Mouse (Mus musculus) neural tube, embryonic 13.5 days (tissue): Measurements from ENCODE around the gene Pou2f3. TPM values are rescaled to one million over a fixed set of nuclear protein-coding genes. Genes with fewer than 3 reads are reported as not detected.

ENCODE experiments used
- ATAC-seq: fragments of 200-750 bp; cut with Nextera tagmentation; 2 replicates; pipeline ENCODE4 v1.8.0; 2017; ENCODE audit warnings: low read depth, mild to moderate bottlenecking, moderate TSS enrichment, moderate library complexity
- H3K27ac ChIP-seq: fragments of 300-500 bp; sonication (generic); replicated peaks from 2 replicates; pipeline ENCODE4 v1.5.1; 2015; ENCODE audit warnings: moderate library complexity, mild to moderate bottlenecking, inconsistent platforms
- H3K27me3 ChIP-seq: fragments of 300-500 bp; sonication (generic); 2 replicates; pipeline ENCODE4 v1.6.1; 2015; ENCODE audit warnings: mild to moderate bottlenecking, inconsistent platforms
- H3K36me3 ChIP-seq: fragments of 300-500 bp; sonication (generic); 2 replicates; pipeline ENCODE4 v1.6.1; 2015; ENCODE audit warnings: mild to moderate bottlenecking, inconsistent platforms
- H3K4me1 ChIP-seq: fragments of 300-500 bp; sonication (generic); replicated peaks from 2 replicates; pipeline ENCODE4 v1.6.1; 2015; ENCODE audit warnings: inconsistent platforms
- H3K4me2 ChIP-seq: fragments of 300-500 bp; sonication (generic); 2 replicates; pipeline ENCODE4 v1.6.1; 2015; ENCODE audit warnings: inconsistent platforms, mild to moderate bottlenecking, moderate library complexity
- H3K4me3 ChIP-seq: fragments of 300-500 bp; sonication (generic); 2 replicates; pipeline ENCODE4 v1.5.1; 2015; ENCODE audit warnings: mild to moderate bottlenecking, inconsistent platforms
- H3K9ac ChIP-seq: fragments of 300-500 bp; sonication (generic); 2 replicates; pipeline ENCODE4 v1.6.1; 2015; ENCODE audit warnings: moderate library complexity, mild to moderate bottlenecking, inconsistent platforms
- H3K9me3 ChIP-seq: fragments of 300-500 bp; sonication (generic); 2 replicates; pipeline ENCODE4 v1.6.1; 2016; ENCODE audit warnings: inconsistent platforms
- WGBS: fragments of 180-500 bp; shearing (Covaris S2); methylation state at CpG from one replicate; pipeline ENCODE4 v1.1.7; 2015; 5-methylcytosine and 5-hydroxymethylcytosine counted together
- polyA plus RNA-seq: library from polyadenylated mRNA; unstranded; fragments of >200 nt; fragmentation: Nextera tagmentation; extraction: Ambion mirVana; gene quantifications from 2 replicates; pipeline ENCODE4 v1.2.1, GENCODE M21; 2015

Gene Pou2f3
- polyA plus RNA-seq, 1 experiment from 2014 or later: not detected

- Histone ChIP-seq H3K27me3 (no peaks in the 10 kb centered on the region), H3K9me3 (no peaks in the 10 kb centered on the region), H3K27ac (no peak overlapping the region), H3K4me3 (no peak overlapping the region), H3K4me1 (peaks cover 35% of the 10 kb centered on the region), H3K36me3 (no peaks in the 10 kb centered on the region), H3K4me2 (no peak overlapping the region), H3K9ac (no peak overlapping the region)
- no peak for ATAC-seq
- WGBS: 86% methylated on average over 7 of the region's 7 CpGs
These were observed 19.8 kb upstream of the Pou2f3 start for GRCm38 (mm10) chr9:43229962-43230361.

GRCm38 (mm10) chr9:43229398-43229895 lies 19.3 kb upstream of the Pou2f3 start:
- Histone ChIP-seq H3K27ac (no peak overlapping the region), H3K9me3 (no peaks in the 10 kb centered on the region), H3K9ac (no peak overlapping the region), H3K4me1 (peaks cover 35% of the 10 kb centered on the region), H3K27me3 (no peaks in the 10 kb centered on the region), H3K36me3 (no peaks in the 10 kb centered on the region), H3K4me3 (no peak overlapping the region), H3K4me2 (no peak overlapping the region)
- WGBS: 87% methylated on average over 10 of the region's 10 CpGs
- no peak for ATAC-seq

- H3K27me3 ChIP-seq: no peaks in the 10 kb centered on the region
- ATAC-seq: no peak
- H3K27ac ChIP-seq: no peak overlapping the region
- H3K9ac ChIP-seq: no peak overlapping the region
- no peaks in the 10 kb centered on the region for H3K9me3 ChIP-seq
- no peaks in the 10 kb centered on the region for H3K36me3 ChIP-seq
- WGBS: 92% methylated on average over 2 of the region's 2 CpGs
- H3K4me1 ChIP-seq: peaks cover 35% of the 10 kb centered on the region
- H3K4me3 ChIP-seq: no peak overlapping the region
- no peak overlapping the region for H3K4me2 ChIP-seq
These were observed 18.6 kb upstream of the Pou2f3 start for GRCm38 (mm10) chr9:43228745-43229144.

GRCm38 (mm10) chr9:43227626-43228025 lies 17.5 kb upstream of the Pou2f3 start:
- no peaks in the 10 kb centered on the region for H3K27me3 ChIP-seq
- no peak overlapping the region for H3K4me2 ChIP-seq
- WGBS: 85% methylated on average over 8 of the region's 8 CpGs
- H3K9ac ChIP-seq: no peak overlapping the region
- no peak overlapping the region for H3K4me3 ChIP-seq
- no peak overlapping the region for H3K27ac ChIP-seq
- ATAC-seq: no peak
- H3K4me1 ChIP-seq: peaks cover 33% of the 10 kb centered on the region
- no peaks in the 10 kb centered on the region for H3K36me3 ChIP-seq
- no peaks in the 10 kb centered on the region for H3K9me3 ChIP-seq

- Histone ChIP-seq H3K4me3 (no peak overlapping the region), H3K4me2 (no peak overlapping the region), H3K27ac (no peak overlapping the region), H3K9ac (no peak overlapping the region), H3K36me3 (no peaks in the 10 kb centered on the region), H3K9me3 (no peaks in the 10 kb centered on the region), H3K27me3 (no peaks in the 10 kb centered on the region), H3K4me1 (peaks cover 23% of the 10 kb centered on the region)
- WGBS: 74% methylated on average over 9 of the region's 9 CpGs
- ATAC-seq: no peak
These were observed 16.5 kb upstream of the Pou2f3 start for GRCm38 (mm10) chr9:43226573-43227160.

- WGBS: 32% methylated on average over 2 of the region's 2 CpGs
- Histone ChIP-seq H3K27me3 (no peaks in the 10 kb centered on the region), H3K27ac (no peak overlapping the region), H3K4me2 (no peak overlapping the region), H3K4me1 (peaks cover 11% of the 10 kb centered on the region), H3K9ac (no peak overlapping the region), H3K36me3 (no peaks in the 10 kb centered on the region), H3K4me3 (no peak overlapping the region), H3K9me3 (no peaks in the 10 kb centered on the region)
- ATAC-seq: no peak
These were observed 15.3 kb upstream of the Pou2f3 start for GRCm38 (mm10) chr9:43225481-43225880.

- Histone ChIP-seq H3K4me2 (no peak overlapping the region), H3K27me3 (no peaks in the 10 kb centered on the region), H3K9ac (no peak overlapping the region), H3K36me3 (no peaks in the 10 kb centered on the region), H3K4me1 (peaks cover 9% of the 10 kb centered on the region), H3K9me3 (no peaks in the 10 kb centered on the region), H3K27ac (no peak overlapping the region), H3K4me3 (no peak overlapping the region)
- ATAC-seq: no peak
- WGBS: 59% methylated on average over 11 of the region's 11 CpGs
These were observed 14.7 kb upstream of the Pou2f3 start for GRCm38 (mm10) chr9:43224771-43225355.

GRCm38 (mm10) chr9:43222429-43222715 lies 12.2 kb upstream of the Pou2f3 start:
- Histone ChIP-seq H3K4me1 (peaks cover 9% of the 10 kb centered on the region), H3K9me3 (no peaks in the 10 kb centered on the region)
- WGBS: 38% methylated on average over 8 of the region's 8 CpGs

GRCm38 (mm10) chr9:43221643-43222428 lies 11.7 kb upstream of the Pou2f3 start:
- Histone ChIP-seq H3K27me3 (no peaks in the 10 kb centered on the region), H3K4me1 (peaks cover 9% of the 10 kb centered on the region), H3K4me3 (no peak overlapping the region), H3K4me2 (no peak overlapping the region), H3K9me3 (no peaks in the 10 kb centered on the region), H3K9ac (no peak overlapping the region), H3K36me3 (no peaks in the 10 kb centered on the region), H3K27ac (no peak overlapping the region)
- 40% methylated on average over 18 of the region's 18 CpGs for WGBS
- peak; percentile 80; the same call in 1 of the 2 replicates for ATAC-seq

More at GRCm38 (mm10) chr9:43222429-43222715, 12.2 kb upstream of the Pou2f3 start:
- Histone ChIP-seq H3K4me2 (no peak overlapping the region), H3K4me3 (no peak overlapping the region), H3K27me3 (no peaks in the 10 kb centered on the region), H3K36me3 (no peaks in the 10 kb centered on the region), H3K27ac (no peak overlapping the region), H3K9ac (no peak overlapping the region)
- ATAC-seq: peak; percentile 41; the same call in 1 of the 2 replicates

- ATAC-seq: peak; percentile 65; the same call in 1 of the 2 replicates
- H3K27ac ChIP-seq: no peak overlapping the region
- peaks cover 20% of the 10 kb centered on the region for H3K27me3 ChIP-seq
- no peak overlapping the region for H3K9ac ChIP-seq
- H3K4me3 ChIP-seq: no peak overlapping the region
- H3K4me1 ChIP-seq: peaks cover 15% of the 10 kb centered on the region
- 37% methylated on average over 11 of the region's 11 CpGs for WGBS
- H3K4me2 ChIP-seq: no peak overlapping the region
- H3K9me3 ChIP-seq: no peaks in the 10 kb centered on the region
- H3K36me3 ChIP-seq: no peaks in the 10 kb centered on the region
These were observed 742 bp upstream of the Pou2f3 start for GRCm38 (mm10) chr9:43210771-43211450.

- peak overlapping the region; percentile 49 for H3K4me2 ChIP-seq
- H3K4me1 ChIP-seq: peaks cover 24% of the 10 kb centered on the region
- H3K27me3 ChIP-seq: peaks cover 60% of the 10 kb centered on the region
- under 1% methylated on average over 15 of the region's 15 CpGs for WGBS
- H3K27ac ChIP-seq: no peak overlapping the region
- no peaks in the 10 kb centered on the region for H3K9me3 ChIP-seq
- ATAC-seq: no peak
- peak overlapping the region; percentile 45; the same call in 1 of the 2 replicates for H3K9ac ChIP-seq
- no peaks in the 10 kb centered on the region for H3K36me3 ChIP-seq
- H3K4me3 ChIP-seq: peak overlapping the region; percentile 22
These were observed 4.2 kb downstream of the Pou2f3 start for GRCm38 (mm10) chr9:43206022-43206390.
